Mouse (Mus musculus) olfactory bulb, adult 2 months (tissue): ENCODE measurements around the gene Myrfl.

Source experiments
- CTCF ChIP-seq: fragments of 200-500 bp; IDR thresholded peaks from 2 replicates; pipeline ENCODE4 v1.5.1; 2012; ENCODE audit warnings: low read depth, mild to moderate bottlenecking, low read length, moderate library complexity; ENCODE audit not compliant: insufficient read depth
- POLR2A ChIP-seq: fragments of 200-500 bp; IDR thresholded peaks from 2 replicates; pipeline ENCODE4 v1.6.1; 2012; ENCODE audit warnings: mild to moderate bottlenecking, low read depth, low read length, moderate library complexity; ENCODE audit not compliant: insufficient read depth

DNA sequence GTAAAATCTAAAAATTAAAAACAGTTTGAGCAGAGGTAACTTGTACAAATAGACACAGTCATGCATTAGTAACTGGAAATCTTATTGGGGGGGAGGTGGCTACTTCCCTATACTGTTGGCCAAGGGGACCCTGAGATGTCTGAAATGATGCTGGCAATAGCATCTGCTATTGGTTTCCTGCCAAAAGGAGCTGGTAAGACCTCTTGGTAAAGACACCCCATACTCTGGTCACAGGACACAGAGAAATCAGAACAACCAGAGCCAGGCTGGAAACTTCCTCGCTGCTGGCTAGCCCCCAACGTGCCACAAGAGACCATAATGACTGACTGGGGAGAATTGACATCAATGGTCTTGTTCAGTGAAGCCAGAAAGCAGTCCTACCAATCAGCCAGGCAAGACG is 55.2 kb downstream of the Myrfl start:
- TF ChIP-seq CTCF (no peak), POLR2A (no peak)
